Mouse (Mus musculus) olfactory bulb, adult 2 months (tissue): ENCODE results near the gene Lpin3.

Experiments
- CTCF ChIP-seq: fragments of 200-500 bp; IDR thresholded peaks from 2 replicates; pipeline ENCODE4 v1.5.1; 2012; ENCODE audit warnings: low read depth, mild to moderate bottlenecking, low read length, moderate library complexity; ENCODE audit not compliant: insufficient read depth
- POLR2A ChIP-seq: fragments of 200-500 bp; IDR thresholded peaks from 2 replicates; pipeline ENCODE4 v1.6.1; 2012; ENCODE audit warnings: mild to moderate bottlenecking, low read depth, low read length, moderate library complexity; ENCODE audit not compliant: insufficient read depth

GRCm38 (mm10) chr2:160865266-160865665 is 15.2 kb upstream of the Lpin3 start:
- TF ChIP-seq CTCF = no peak
- TF ChIP-seq POLR2A = no peak
